8 mouse cellular contexts compared by ENCODE assay signal in the genomic region with DNA sequence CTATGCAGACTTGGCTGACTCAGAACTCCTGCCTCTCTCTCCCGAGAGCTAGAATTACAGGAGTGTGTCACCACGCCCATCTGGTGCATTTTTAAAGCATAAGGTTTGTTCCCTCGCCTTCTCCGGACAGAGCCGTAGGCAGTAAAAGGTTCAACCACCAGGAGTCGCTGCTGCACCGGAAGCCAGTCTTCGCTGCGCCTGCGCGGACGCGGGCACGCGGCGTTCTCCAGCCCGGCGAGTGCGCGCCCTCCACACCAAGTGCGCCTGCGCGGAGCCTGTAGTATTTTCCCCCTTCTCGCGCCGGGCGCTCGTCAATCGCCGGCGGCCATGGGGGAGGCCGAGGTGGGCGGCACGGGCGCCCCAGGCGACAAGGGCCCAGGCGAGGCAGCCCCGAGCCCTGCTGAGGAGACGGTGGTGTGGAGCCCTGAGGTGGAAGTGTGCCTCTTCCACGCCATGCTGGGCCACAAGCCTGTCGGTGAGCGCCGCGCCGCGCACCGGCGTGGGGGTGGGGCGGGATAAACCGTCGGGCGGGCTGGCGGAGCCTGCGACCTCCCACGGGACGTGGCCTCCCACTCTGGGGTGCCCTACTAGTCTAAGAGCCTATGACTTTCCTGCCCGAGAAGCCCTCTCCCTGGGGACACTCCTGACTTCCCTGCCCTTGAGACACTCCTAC. TPM values are rescaled to one million over a fixed set of nuclear protein-coding genes. Genes with fewer than 3 reads are reported as not detected.
DNase-seq lines count a peak whose midpoint lies in the region; ATAC-seq and TF ChIP-seq lines count a peak whose summit lies in the region.

No protein-coding gene starts in this region.

- peak; percentile 54; the same call in 1 of the 2 replicates for TF ChIP-seq POLR2A in cortical plate, adult 2 months (IDR thresholded peaks at IDR 0.05; ENCODE audit: extremely low read depth, insufficient read depth, low read length)

- peak; percentile 90 to 94 for DNase-seq in gastrocnemius, adult 8-10 months (ENCODE audit: low spot score in 2 of 2)
- DNase-seq in hindlimb bud, embryonic 11.5 days (ENCODE audit: extremely low spot score, low read depth, low spot score) = peak; percentile 96
- DNase-seq in left cerebral cortex, adult 8-10 months (ENCODE audit: low spot score in 2 of 2) = peak; percentile 92 to 98
- DNase-seq in right cerebral cortex, postnatal 10 days (ENCODE audit: low spot score in 2 of 2) = peak; percentile 95 to 97
- DNase-seq in urinary bladder, postnatal 25 days (ENCODE audit: low spot score) = peak; percentile 100

- H3K4me1 ChIP-seq in cortical plate, adult 2 months (ENCODE audit: control insufficient read depth, insufficient read depth, low read length) = peaks cover 6% of the 10 kb centered on the region
- H3K4me1 ChIP-seq in megakaryocyte, embryonic 14.5 days = peaks cover 64% of the 10 kb centered on the region

- peaks cover 38% of the 10 kb centered on the region for H3K36me3 ChIP-seq in megakaryocyte, embryonic 14.5 days (replicated peaks; ENCODE audit: low read length)

- H3K27ac ChIP-seq in cortical plate, adult 2 months (ENCODE audit: insufficient read depth, low read length) = no peak overlapping the region

- no peaks in the 10 kb centered on the region for H3K9me3 ChIP-seq in megakaryocyte, embryonic 14.5 days

- H3K4me3 ChIP-seq in cortical plate, adult 2 months (ENCODE audit: insufficient read depth, low read length) = peak overlapping the region; percentile 65
- peak overlapping the region; percentile 96 for H3K4me3 ChIP-seq in megakaryocyte, embryonic 14.5 days (replicated peaks)

- peaks cover 2% of the 10 kb centered on the region for H3K27me3 ChIP-seq in megakaryocyte, embryonic 14.5 days (replicated peaks)

- ATAC-seq in activated CD4-positive, CD25-positive, alpha-beta regulatory T cell, adult 4 months = peak; percentile 86

- peak; percentile 78 for TF ChIP-seq CTCF in cortical plate, adult 2 months (IDR thresholded peaks at IDR 0.05; ENCODE audit: extremely low read depth, insufficient read depth, low read length)

RNA-seq across cellular contexts. Expression of gene Mrgbp, which starts 1.5 kb away (rescaled TPM):
- 10 to 100 TPM; 21.4 to 22.2 TPM for polyA plus RNA-seq in activated CD4-positive, CD25-positive, alpha-beta regulatory T cell, adult 4 months (2017; shearing (Covaris generic))
- polyA plus RNA-seq in cortical plate, adult 2 months (2012; rRNA removed) = 26.3 and 29.6 TPM in 2 replicates
- total RNA-seq in gastrocnemius, adult 8-10 months (2022) = 1 to 10 TPM; 3.6 to 5.1 (median 4.7) TPM
- 10 to 100 TPM; 16.6 to 20.5 (median 18.4) TPM for total RNA-seq in left cerebral cortex, adult 8-10 months (2022)
- polyA plus RNA-seq in megakaryocyte, embryonic 14.5 days (2012; ENCODE audit: insufficient read depth, low replicate concordance) = 9.1 and 22.4 TPM in 2 replicates

RNA-seq across cellular contexts. Expression of gene Ogfr, which starts 6.4 kb away (rescaled TPM):
- polyA plus RNA-seq in activated CD4-positive, CD25-positive, alpha-beta regulatory T cell, adult 4 months (2017; shearing (Covaris generic)) = 10 to 100 TPM; 17.2 to 24.0 TPM
- 38.5 and 39.1 TPM in 2 replicates for polyA plus RNA-seq in cortical plate, adult 2 months (2012; rRNA removed)
- 10 to 100 TPM; 21.3 to 24.7 (median 22.3) TPM for total RNA-seq in gastrocnemius, adult 8-10 months (2022)
- total RNA-seq in left cerebral cortex, adult 8-10 months (2022) = 10 to 100 TPM; 29.6 to 34.7 (median 31.8) TPM
- polyA plus RNA-seq in megakaryocyte, embryonic 14.5 days (2012; ENCODE audit: insufficient read depth, low replicate concordance) = 94.3 and 124 TPM in 2 replicates

RNA-seq across cellular contexts. Expression of gene Col9a3, which starts 15.0 kb away (rescaled TPM):
- under 1 TPM in 1 of 2 experiments, not detected in 1; 0.48 TPM for polyA plus RNA-seq in activated CD4-positive, CD25-positive, alpha-beta regulatory T cell, adult 4 months (2017; shearing (Covaris generic))
- polyA plus RNA-seq in cortical plate, adult 2 months (2012; rRNA removed) = 15.5 and 17.2 TPM in 2 replicates
- total RNA-seq in gastrocnemius, adult 8-10 months (2022) = under 1 TPM in 1 of 4 experiments, not detected in 3; 0.11 TPM
- 10 to 100 TPM in 2 of 4 experiments, 1 to 10 TPM in 2; 6.0 to 13.1 (median 10.2) TPM for total RNA-seq in left cerebral cortex, adult 8-10 months (2022)
- polyA plus RNA-seq in megakaryocyte, embryonic 14.5 days (2012; ENCODE audit: insufficient read depth, low replicate concordance) = 1.9 TPM in 1 of 2 replicates, not detected in the other

RNA-seq across cellular contexts. Expression of gene Tcfl5, which starts 59.9 kb away (rescaled TPM):
- not detected for polyA plus RNA-seq in activated CD4-positive, CD25-positive, alpha-beta regulatory T cell, adult 4 months (2017; shearing (Covaris generic))
- 0.91 and 1.1 TPM in 2 replicates for polyA plus RNA-seq in cortical plate, adult 2 months (2012; rRNA removed)
- not detected for total RNA-seq in gastrocnemius, adult 8-10 months (2022)
- total RNA-seq in left cerebral cortex, adult 8-10 months (2022) = under 1 TPM; 0.85 to 1.00 (median 0.98) TPM
- 0.44 TPM in 1 of 2 replicates, not detected in the other for polyA plus RNA-seq in megakaryocyte, embryonic 14.5 days (2012; ENCODE audit: insufficient read depth, low replicate concordance)
